Mouse (Mus musculus): Measurements from ENCODE around the gene Mfn2.
A peak's percentile ranks its signal among the peaks of the same experiment; 100 is the strongest.
"Not testable (repeated sequence)": the region's sequence is repeated elsewhere in the genome, so short reads cannot be mapped to it uniquely, and the experiment has no call there.

The Mfn2 gene

GRCm38 (mm10) chr4:147866793-147867192 is 37.7 kb downstream of the Mfn2 start:
- DNase-seq = not testable (repeated sequence)

GRCm38 (mm10) chr4:147866056-147866455 is 38.4 kb downstream of the Mfn2 start:
- DNase-seq = no peak

- DNase-seq = no peak
Observed at GRCm38 (mm10) chr4:147865651-147866050, 38.9 kb downstream of the Mfn2 start.

GRCm38 (mm10) chr4:147862051-147862450 is 42.5 kb downstream of the Mfn2 start:
- DNase-seq = no peak

DNA sequence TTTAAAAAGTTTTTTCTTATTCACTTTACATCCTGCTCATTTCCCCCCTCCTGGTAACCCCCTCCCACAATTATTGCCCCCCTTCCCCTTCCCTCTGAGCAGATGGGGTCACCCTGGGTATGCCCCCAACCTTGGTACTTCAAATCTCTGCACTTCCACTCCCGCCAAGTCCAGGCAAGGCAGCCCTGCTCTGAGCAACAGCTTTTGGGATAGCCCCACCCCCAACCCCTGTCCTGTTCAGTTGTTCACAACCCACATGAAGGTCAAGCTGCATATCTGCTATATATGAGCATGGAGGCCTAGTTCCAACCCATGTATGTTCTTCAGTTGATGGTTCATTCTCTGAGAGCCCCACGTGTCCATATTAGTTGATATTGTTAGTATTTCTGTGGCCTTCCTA is 53.7 kb downstream of the Mfn2 start:
- DNase-seq = no peak

DNA sequence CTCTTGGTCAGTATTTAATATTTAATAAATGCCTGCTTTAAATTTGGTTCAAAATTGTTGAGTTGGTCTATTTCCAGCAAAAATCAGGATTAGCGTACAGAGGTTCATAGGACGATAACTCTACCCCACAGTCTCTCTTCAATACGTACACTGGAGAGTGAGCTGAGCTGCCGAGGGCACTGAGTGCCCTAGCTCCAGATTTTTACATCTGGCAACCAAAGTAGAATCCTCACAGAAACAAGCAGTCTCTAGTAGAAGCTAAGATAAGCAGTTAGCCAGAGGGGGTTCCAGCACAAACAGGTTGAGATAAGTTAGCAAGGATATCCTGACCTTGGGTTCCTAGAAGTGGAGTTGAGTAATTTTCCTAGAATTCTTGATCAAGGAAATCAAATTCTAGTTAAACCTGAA is 55.9 kb downstream of the Mfn2 start:
- no peak for DNase-seq

GRCm38 (mm10) chr4:147847614-147848583 is 56.6 kb downstream of the Mfn2 start, which contains the start of gene Zfp933:
Gene Zfp933 (minus strand): TSS chr4:147848366.
- peak; percentile 41 to 49 for DNase-seq

DNA sequence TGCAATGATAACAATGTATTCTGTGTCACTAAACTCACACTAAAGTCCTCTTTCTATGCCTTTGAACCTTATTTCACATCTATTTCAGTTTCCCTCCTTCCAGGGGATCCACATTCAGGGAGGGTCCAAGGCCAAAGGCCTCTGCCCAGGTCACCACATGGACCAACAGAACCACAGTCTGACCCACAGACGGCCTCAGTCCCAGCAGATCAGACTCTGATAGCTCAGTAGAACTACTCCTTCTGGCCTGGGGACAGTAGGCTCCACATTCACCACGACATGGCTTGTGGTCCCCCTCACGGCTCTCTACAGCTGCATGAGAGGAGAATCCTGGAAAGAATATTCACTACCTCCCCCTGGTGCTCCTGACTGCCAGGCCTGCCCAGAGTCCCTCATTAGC is 61.6 kb downstream of the Mfn2 start:
- DNase-seq = no peak

DNA sequence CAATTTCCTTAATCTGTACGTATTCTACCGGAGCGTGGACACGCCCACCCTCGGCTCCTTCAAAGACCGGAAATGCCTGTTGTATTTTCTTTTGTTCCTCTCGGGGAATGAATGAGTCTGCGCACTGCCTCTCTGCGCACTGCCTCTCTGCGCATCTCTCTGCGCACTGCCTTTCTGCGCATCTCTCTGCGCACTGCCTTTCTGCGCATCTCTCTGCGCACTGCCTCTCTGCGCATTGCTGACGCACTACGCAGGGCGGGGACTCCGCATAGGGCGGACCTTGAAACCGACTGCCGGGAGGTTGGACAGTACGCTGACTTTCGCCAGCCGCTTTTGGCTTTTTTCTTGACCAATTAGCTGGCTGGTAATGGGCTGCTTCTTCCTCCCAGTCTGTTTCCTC is 65.2 kb downstream of the Mfn2 start:
- peak; percentile 39 to 44 for DNase-seq

- DNase-seq = no peak
Observed at GRCm38 (mm10) chr4:147824389-147824788, 80.1 kb downstream of the Mfn2 start.
